Mouse (Mus musculus) CH12F3 (cell line): ENCODE data around the gene Prkce.

ENCODE experiments used
- in situ Hi-C: fragments of 300-500 bp; cut with MboI; formaldehyde crosslinking; loops from 2 replicates; pipeline ENCODE4 v1.14.3; 2020; ENCODE audit warnings: low sequenced_read_pairs

Gene Prkce

GRCm38 (mm10) chr17:86286747-86287271 lies 119.2 kb downstream of the Prkce start:
- in situ Hi-C loops: no loop called here

DNA sequence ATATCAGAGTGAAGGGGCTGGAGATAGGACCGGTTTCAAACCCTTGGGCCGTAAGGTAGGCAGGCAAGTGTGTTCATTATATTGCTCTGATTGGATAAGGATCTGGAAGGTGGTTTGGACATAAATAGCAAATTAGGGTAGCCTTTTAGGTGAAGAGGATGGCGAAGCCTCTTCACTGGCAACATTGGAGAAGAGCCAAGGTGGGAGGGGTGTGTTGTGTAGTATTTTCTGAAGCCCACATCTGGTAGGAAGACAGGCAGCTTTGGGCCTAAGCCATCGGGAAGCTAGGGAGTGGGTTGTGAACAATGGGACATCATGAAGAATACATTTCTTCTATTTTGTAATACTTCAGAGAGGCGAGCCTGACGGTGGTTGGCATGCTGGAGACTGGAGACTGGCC lies 125.1 kb downstream of the Prkce start:
- in situ Hi-C loops: no loop called here

DNA sequence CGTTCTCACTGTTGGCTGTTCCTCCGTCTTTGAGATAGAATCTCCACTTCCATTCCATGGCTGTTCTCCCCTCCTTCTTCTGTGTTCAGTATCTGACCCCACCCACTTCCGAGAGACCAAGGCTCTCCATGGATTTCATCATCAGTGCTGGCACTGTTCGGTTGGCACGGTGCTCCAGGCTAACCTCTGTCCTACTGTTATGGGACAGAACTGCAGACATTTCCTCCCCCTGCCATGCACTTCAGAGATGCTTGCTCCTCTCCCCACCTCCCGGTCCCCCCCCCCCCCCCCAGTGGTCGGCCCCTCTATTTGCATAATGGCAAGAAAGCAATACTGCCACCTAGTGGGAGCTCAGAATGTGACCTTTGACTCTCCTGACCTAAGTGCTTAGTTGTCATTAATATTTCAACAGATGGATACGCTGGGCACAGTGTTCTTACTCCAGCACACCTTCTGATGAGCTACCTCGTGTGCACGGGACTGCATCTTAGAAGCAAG lies 125.7 kb downstream of the Prkce start:
- in situ Hi-C loops: no loop called here

DNA sequence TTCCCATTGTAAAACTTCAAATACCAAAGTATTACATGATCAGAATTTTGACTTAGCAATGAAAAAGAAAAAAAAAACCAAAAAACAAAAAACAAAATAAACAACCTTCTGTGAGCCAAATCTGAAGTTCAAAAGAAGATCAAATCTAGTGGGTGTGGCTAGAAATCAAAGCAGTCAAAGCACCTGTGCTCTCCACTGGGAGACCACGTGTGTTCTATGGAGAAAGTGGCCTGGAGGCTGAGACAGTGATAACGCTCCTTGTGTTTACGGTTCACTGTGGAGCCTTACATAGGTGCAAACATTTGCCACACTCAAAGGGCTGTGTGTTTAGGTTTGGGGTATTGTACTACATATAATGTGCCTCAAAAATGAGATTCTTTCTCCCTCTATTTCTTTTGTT lies 132.0 kb downstream of the Prkce start:
- in situ Hi-C loops: no loop called here

DNA sequence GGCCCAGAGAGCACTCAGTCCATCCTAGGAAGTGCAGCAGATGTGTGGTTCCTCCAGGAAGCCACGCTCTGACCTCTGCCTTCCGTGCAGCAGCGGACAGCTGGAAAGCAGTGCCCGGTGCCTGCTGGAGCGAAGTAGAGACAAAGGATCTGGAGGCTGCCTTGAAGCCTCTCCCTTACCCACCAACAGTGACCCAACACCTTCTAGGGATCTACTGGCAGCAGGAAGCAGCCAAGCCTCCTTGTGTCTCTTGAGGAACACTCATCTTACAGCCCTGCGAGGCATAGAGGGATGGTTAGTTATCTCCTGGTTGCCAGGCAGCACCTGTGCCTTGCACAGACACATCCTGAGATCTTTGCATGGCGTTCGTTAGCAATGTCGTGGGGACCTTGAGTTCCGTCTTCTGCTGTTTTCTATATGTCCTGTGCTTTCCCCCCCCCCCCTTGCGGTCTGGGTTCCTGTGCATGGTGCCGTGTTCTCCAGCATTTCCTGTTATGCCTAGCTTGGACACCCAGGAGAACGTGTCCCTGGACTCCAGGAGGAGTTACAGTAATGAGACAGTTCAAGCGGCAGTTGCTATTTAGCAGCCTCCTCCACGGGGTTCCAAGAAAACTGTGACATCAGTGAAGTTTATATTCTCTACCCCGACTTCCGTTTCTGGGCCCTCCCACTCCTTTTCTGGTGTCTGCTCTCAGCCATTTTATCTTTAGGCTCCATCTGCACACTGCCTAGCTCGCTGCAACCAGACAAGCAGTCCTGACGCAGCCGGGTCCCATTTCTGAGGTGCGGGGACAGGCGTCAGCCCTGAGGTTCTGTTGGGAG lies 133.4 kb downstream of the Prkce start:
- in situ Hi-C loops: no loop called here

- in situ Hi-C loops: no loop called here
Observed at GRCm38 (mm10) chr17:86302266-86302665, 134.7 kb downstream of the Prkce start.

DNA sequence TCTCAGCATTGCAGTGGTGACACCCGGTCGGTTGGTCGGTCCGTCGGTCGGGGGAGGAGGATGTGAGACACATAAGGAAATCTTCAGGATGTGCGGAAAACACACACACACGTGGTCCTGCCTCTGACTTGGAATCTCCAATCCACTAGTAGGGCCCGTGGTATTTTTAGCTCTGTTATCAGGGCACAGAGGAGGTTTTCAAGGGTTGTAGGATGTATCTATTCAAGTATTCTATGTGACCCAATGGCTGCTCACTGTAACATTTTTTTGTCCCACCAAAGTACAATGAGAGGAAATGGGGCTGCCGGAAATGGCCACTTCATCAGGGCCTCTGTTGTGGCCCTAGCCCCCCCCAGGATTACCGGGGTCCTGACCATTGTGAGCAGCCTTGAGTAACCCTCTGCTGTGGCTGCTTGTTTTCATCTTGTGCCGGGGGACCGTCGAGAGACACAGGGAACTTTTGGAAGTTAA lies 135.3 kb downstream of the Prkce start:
- in situ Hi-C loops: no loop called here

- in situ Hi-C loops: no loop called here
Observed at GRCm38 (mm10) chr17:86303401-86304243, 136.0 kb downstream of the Prkce start.

GRCm38 (mm10) chr17:86304923-86305630 lies 137.5 kb downstream of the Prkce start:
- in situ Hi-C loops: no loop called here

GRCm38 (mm10) chr17:86306161-86306560 lies 138.6 kb downstream of the Prkce start:
- in situ Hi-C loops: no loop called here

- in situ Hi-C loops: no loop called here
Observed at GRCm38 (mm10) chr17:86313413-86314139, 146.0 kb downstream of the Prkce start.

DNA sequence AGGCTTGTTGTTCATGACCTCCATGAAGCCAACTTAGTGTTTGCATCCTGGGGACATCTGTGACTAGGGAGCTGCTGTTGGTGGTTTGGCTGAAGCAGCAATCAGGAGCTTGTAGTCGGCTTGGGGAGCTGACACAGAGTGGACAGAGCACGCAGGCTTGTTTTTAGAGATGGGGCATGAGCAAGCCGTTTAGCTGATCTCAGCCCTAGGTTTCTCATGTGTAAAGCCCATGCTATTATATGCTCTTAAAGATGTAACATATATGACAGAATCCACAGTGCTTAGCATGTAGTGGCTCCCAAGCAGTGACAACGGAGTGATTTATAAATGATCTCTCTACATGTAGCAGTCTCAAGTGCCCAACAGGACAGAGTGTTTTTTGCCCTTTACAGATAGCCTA lies 148.3 kb downstream of the Prkce start:
- in situ Hi-C loops: no loop called here

GRCm38 (mm10) chr17:86316771-86317170 lies 149.2 kb downstream of the Prkce start:
- in situ Hi-C loops: no loop called here

- in situ Hi-C loops: no loop called here
Observed at GRCm38 (mm10) chr17:86317197-86317596, 149.6 kb downstream of the Prkce start.

- in situ Hi-C loops: no loop called here
Observed at GRCm38 (mm10) chr17:86319967-86320602, 152.5 kb downstream of the Prkce start.

DNA sequence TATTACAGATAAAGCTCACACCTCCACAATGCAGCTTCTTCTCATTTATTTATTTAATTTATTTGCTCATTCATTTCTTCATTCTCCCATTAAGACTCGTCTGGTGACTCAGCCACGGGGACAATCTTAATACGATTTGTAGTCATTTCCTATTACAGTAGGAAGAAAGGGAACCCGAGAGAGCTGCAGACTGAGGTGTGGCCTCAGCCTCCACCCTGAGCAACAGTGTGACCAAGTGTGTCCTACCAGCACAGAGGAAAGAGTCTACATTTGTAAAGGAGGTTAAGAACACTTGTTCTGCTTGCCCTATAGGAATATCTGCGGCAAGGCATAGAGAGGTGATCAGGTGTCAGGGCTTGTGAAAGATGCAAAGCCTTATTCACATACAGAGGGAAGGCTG lies 155.3 kb downstream of the Prkce start:
- in situ Hi-C loops: no loop called here

GRCm38 (mm10) chr17:86323310-86323709 lies 155.7 kb downstream of the Prkce start:
- in situ Hi-C loops: no loop called here

DNA sequence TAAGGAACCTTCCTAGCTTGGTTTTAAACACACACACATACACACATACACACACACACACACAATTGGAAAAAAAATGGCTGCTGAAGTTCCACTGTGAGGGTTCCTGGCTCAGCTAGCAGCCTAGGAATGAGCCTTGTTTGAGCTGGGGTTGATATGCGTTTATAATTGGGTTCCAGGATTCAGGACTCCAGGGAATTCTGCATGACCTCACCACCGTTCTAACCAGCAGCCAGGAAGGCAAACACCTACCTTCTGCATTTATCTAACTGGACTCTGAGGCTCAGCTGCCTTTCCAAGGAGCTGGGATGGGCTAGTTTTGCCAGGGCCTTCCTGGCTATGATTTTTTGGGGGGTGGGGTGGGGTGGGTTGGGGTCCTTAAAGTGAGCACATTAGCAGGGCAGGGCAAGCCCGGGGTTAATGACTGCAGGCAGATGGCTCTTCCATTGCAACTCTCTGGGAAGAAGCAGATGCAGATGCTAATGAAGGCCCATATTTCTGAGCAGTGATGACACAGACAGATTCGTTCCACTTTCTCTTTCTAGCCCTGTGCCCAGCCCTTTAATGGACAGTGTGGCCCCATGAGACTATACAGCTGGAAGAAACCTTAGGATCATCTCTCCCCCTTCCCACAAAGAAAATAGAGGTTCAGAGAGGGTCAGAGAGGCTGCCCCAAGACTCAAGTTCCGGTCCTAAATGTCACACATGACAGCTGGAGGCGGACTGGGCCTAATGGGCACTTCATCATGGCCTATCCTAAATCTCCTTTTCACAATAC lies 156.5 kb downstream of the Prkce start:
- in situ Hi-C loops: no loop called here

DNA sequence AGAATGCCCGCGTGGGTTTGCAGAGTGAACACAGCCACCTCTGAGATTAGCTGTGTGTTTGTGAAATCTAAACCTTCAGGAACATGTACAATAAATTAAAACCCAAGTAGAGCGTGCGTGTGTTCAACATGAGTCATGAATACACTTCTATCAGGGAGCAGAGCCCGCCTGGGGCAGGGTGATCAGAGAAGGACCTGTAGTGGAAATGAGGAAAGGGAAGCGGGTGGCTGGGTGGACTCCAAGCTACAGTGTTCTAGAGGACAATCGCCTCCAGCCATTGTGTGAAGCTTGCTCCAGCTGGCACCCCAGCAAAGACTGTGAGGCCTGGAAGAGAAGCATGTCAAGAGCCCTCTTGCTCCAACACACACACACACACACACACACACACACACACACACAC lies 157.2 kb downstream of the Prkce start:
- in situ Hi-C loops: no loop called here
